Comparison of ENCODE assay signal across 26 mouse cellular contexts in the genomic region with DNA sequence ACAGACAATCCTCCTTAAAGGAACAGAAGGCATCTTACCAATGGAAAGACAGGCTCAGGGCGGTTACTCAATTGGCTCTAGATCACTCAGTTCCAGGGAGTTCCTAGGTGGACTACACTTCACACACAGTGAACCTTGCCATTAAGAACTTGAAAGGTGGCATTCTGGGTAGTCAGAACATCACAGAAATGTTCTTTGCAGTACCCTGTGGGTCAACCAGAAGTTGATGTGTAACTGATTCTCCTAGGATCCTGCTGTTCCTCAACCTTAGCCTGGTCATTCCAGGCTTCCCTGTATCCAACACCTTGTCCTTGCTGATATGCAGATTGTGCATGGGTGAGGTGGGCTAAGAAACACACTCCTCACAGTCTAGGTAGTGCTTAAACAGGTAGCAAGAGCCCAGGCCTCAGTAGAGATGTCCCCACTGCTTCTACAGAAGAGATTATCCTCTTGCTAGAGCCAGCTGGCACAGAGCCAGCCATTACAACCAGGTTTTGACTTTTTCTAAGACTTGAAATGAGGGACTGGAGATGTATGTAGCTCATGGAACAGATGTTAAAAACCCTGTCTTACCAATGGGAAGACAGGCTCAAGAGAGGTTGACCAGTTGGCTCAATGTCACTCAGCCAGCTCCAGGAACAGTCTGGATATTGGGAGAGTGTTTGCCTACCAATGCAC. TPM values are rescaled to one million over a fixed set of nuclear protein-coding genes. Genes with fewer than 3 reads are reported as not detected.
DNase-seq lines count a peak whose midpoint lies in the region; ATAC-seq and TF ChIP-seq lines count a peak whose summit lies in the region.
"Had no signal": no experiment of that assay in that cellular context is flagged by ENCODE, and none has a peak within 500 bp of the region (broad histone marks: within the 10 kb centered on the region; RNA-seq: fewer than 3 reads in every experiment).

No protein-coding gene starts in this region.

- no peak for ATAC-seq in hindbrain, postnatal 0 days
- ATAC-seq in hindbrain, embryonic 14.5 days (ENCODE audit: low FRiP score): no peak
- ATAC-seq in kidney, postnatal 0 days (replicated peaks; ENCODE audit: low FRiP score, low read depth): peak; percentile 35; the same call in 1 of the 2 replicates
- ATAC-seq: intestine, embryonic 15.5 days had no signal

- peaks cover 14% of the 10 kb centered on the region; the same call in 1 of the 2 replicates for H3K4me1 ChIP-seq in hindbrain, postnatal 0 days (ENCODE audit: insufficient read depth, low read length)
- peaks cover 13% of the 10 kb centered on the region for H3K4me1 ChIP-seq in hindbrain, embryonic 14.5 days (replicated peaks; ENCODE audit: control insufficient read depth, insufficient read depth, low read length)
- peaks cover 15% of the 10 kb centered on the region; the same call in 1 of the 2 replicates for H3K4me1 ChIP-seq in kidney, postnatal 0 days (replicated peaks; ENCODE audit: insufficient read depth, low read length)

- H3K4me2 ChIP-seq in hindbrain, postnatal 0 days (ENCODE audit: low read depth, low read length): no peak overlapping the region
- H3K4me2 ChIP-seq in hindbrain, embryonic 14.5 days (replicated peaks): no peak overlapping the region
- H3K4me2 ChIP-seq in kidney, postnatal 0 days (ENCODE audit: low read length): no peak overlapping the region
- H3K4me2 ChIP-seq: hindbrain, embryonic 15.5 days; intestine, embryonic 15.5 days; limb, embryonic 15.5 days; liver, embryonic 15.5 days; neural tube, embryonic 15.5 days had no signal

- 97% methylated on average over 1 of the region's 1 CpGs for WGBS in hindbrain, postnatal 0 days
- 97% methylated on average over 1 of the region's 1 CpGs for WGBS in hindbrain, embryonic 14.5 days
- 84% methylated on average over 1 of the region's 1 CpGs for WGBS in kidney, postnatal 0 days

- no peaks in the 10 kb centered on the region for H3K27me3 ChIP-seq in hindbrain, postnatal 0 days (ENCODE audit: insufficient read depth, low read length)
- H3K27me3 ChIP-seq in hindbrain, embryonic 14.5 days (ENCODE audit: control insufficient read depth, insufficient read depth, low read length): no peaks in the 10 kb centered on the region
- H3K27me3 ChIP-seq in kidney, postnatal 0 days (ENCODE audit: insufficient read depth, low read length): no peaks in the 10 kb centered on the region
- H3K27me3 ChIP-seq: CH12.LX; hindbrain, embryonic 15.5 days; intestine, embryonic 15.5 days; limb, embryonic 15.5 days; neural tube, embryonic 15.5 days had no signal

- no peak for TF ChIP-seq CTCF in hindbrain, postnatal 0 days (IDR thresholded peaks at IDR 0.05; ENCODE audit: low read depth)
- no peak for TF ChIP-seq CTCF in kidney, postnatal 0 days (IDR thresholded peaks at IDR 0.05; ENCODE audit: low read depth)

- 0 out of 2 replicates have a peak, but pooled peaks cover 4% of the 10 kb centered on the region for H3K36me3 ChIP-seq in hindbrain, postnatal 0 days (ENCODE audit: insufficient read depth, low read length)
- no peaks in the 10 kb centered on the region for H3K36me3 ChIP-seq in hindbrain, embryonic 14.5 days (replicated peaks; ENCODE audit: control insufficient read depth, insufficient read depth)
- no peaks in the 10 kb centered on the region for H3K36me3 ChIP-seq in kidney, postnatal 0 days (ENCODE audit: insufficient read depth, low read length)
- H3K36me3 ChIP-seq: hindbrain, embryonic 15.5 days; intestine, embryonic 15.5 days; liver, embryonic 15.5 days; neural tube, embryonic 15.5 days had no signal

- intact Hi-C loops in heart, postnatal 14 days (cut with DNase I): loop anchor here (5.0 kb wide), 1 partner anchor 314 kb away; no protein-coding TSS in a partner anchor

- H3K27ac ChIP-seq in hindbrain, postnatal 0 days: no peak overlapping the region
- no peak overlapping the region for H3K27ac ChIP-seq in hindbrain, embryonic 14.5 days
- H3K27ac ChIP-seq in kidney, postnatal 0 days: peak overlapping the region; percentile 19; the same call in 1 of the 2 replicates
- H3K27ac ChIP-seq: forebrain, embryonic 10.5 days; hindbrain, embryonic 15.5 days; intestine, embryonic 15.5 days; layer of hippocampus, adult 2 months; left cerebral cortex, adult 2 months; limb, embryonic 15.5 days; liver, embryonic 15.5 days; macrophage; neural tube, embryonic 15.5 days had no signal

- peak; percentile 32 for DNase-seq in hindbrain, postnatal 0 days (ENCODE audit: low spot score)
- no peak for DNase-seq in hindbrain, embryonic 14.5 days (ENCODE audit: low spot score)
- DNase-seq in 3T3-L1 (ENCODE audit: low read depth, low spot score): peak; percentile 13
- DNase-seq in MN1 (ENCODE audit: low spot score): peak; percentile 36
- DNase-seq in kidney, postnatal 0 days (ENCODE audit: low spot score): no peak
- DNase-seq in heart, adult 8-10 months (ENCODE audit: low spot score): no peak
- no peak for DNase-seq in heart, adult 18-20 months
- DNase-seq in heart, postnatal 14 days: no peak
- DNase-seq: B cell, adult 2 months; cerebellum, adult 11-12 months; cerebellum, postnatal 14 days; gastrocnemius, postnatal 25 days; heart, postnatal 36 days; thymus, adult 18-20 months; thymus, postnatal 36 days had no signal

- H3K9me3 ChIP-seq in hindbrain, postnatal 0 days (ENCODE audit: low read length): no peaks in the 10 kb centered on the region
- no peaks in the 10 kb centered on the region for H3K9me3 ChIP-seq in hindbrain, embryonic 14.5 days (ENCODE audit: control insufficient read depth, low read length)
- no peaks in the 10 kb centered on the region for H3K9me3 ChIP-seq in kidney, postnatal 0 days (replicated peaks; ENCODE audit: low read length)
- H3K9me3 ChIP-seq: forebrain, embryonic 10.5 days; hindbrain, embryonic 15.5 days; intestine, embryonic 15.5 days; limb, embryonic 15.5 days; liver, embryonic 15.5 days; neural tube, embryonic 15.5 days had no signal

- H3K4me3 ChIP-seq in hindbrain, postnatal 0 days (ENCODE audit: low read length): no peak overlapping the region
- no peak overlapping the region for H3K4me3 ChIP-seq in hindbrain, embryonic 14.5 days (replicated peaks; ENCODE audit: low read length)
- H3K4me3 ChIP-seq in kidney, postnatal 0 days (replicated peaks; ENCODE audit: low read depth, low read length): no peak overlapping the region
- H3K4me3 ChIP-seq: forebrain, embryonic 10.5 days; heart, adult 2 months; hindbrain, embryonic 15.5 days; intestine, embryonic 15.5 days; layer of hippocampus, adult 2 months; left cerebral cortex, adult 2 months; limb, embryonic 15.5 days; liver, embryonic 15.5 days; neural tube, embryonic 15.5 days had no signal

- no peak overlapping the region for H3K9ac ChIP-seq in hindbrain, postnatal 0 days (replicated peaks; ENCODE audit: low read length)
- H3K9ac ChIP-seq in hindbrain, embryonic 14.5 days: no peak overlapping the region
- H3K9ac ChIP-seq in kidney, postnatal 0 days (ENCODE audit: low read depth, low read length): no peak overlapping the region
- H3K9ac ChIP-seq: hindbrain, embryonic 15.5 days; intestine, embryonic 15.5 days; limb, embryonic 15.5 days; liver, embryonic 15.5 days; neural tube, embryonic 15.5 days had no signal

RNA-seq across cellular contexts. Expression of a gene that starts 4.3 kb away (rescaled TPM):
- 45.6 and 51.2 TPM in 2 replicates for total RNA-seq in hindbrain, postnatal 0 days (2014; rRNA removed)
- polyA plus RNA-seq in hindbrain, postnatal 0 days (2015; fragmentation: Nextera tagmentation; extraction: Ambion mirVana): 8.3 and 8.6 TPM in 2 replicates
- 12.2 and 12.4 TPM in 2 replicates for polyA plus RNA-seq in hindbrain, embryonic 14.5 days (2014; fragmentation: Nextera tagmentation; extraction: Ambion mirVana)
- 5.0 and 6.1 TPM in 2 replicates for polyA plus RNA-seq in kidney, postnatal 0 days (2015; fragmentation: Nextera tagmentation; extraction: Ambion mirVana)
- 10 to 100 TPM; 78.8 to 94.4 (median 86.7) TPM for total RNA-seq in heart, adult 8-10 months (2022)
- 10 to 100 TPM; 74.6 to 79.1 TPM for total RNA-seq in heart, adult 18-20 months (2021)
- 10 to 100 TPM; 65.8 to 73.1 TPM for total RNA-seq in heart, postnatal 14 days (2021)

Comparison
In these comparisons a context has a peak if more than half of its experiments do, and no peak if none do; other contexts are left out.
1. DNase-seq: peak in hindbrain, postnatal 0 days (single experiment), 3T3-L1 (single experiment) and MN1 (single experiment); none in hindbrain, embryonic 14.5 days (single experiment), kidney, postnatal 0 days (single experiment), heart, adult 8-10 months (single experiment), heart, adult 18-20 months (0 of 2) and heart, postnatal 14 days (0 of 2).